Mouse (Mus musculus) left cerebral cortex, postnatal 36 days (tissue): Measurements from ENCODE around the gene Rbms3. TPM values are rescaled to one million over a fixed set of nuclear protein-coding genes. Genes with fewer than 3 reads are reported as not detected.

ENCODE experiments used
- DNase-seq, 2 experiments: peaks; one replicate each; pipeline ENCODE4 v3.0.0; 2021 to 2022; ENCODE audit warnings: low spot score in 2 of 2, mixed read lengths in 1 of 2
- intact Hi-C: fragments of 180-260 bp; cut with DNase I; formaldehyde crosslinking; loops from one replicate; pipeline ENCODE4 v1.15.1; 2025
- total RNA-seq, 2 experiments: library from RNA; stranded (reverse); gene quantifications; 2 replicates each; pipeline ENCODE4 v1.2.3; 2021

The Rbms3 gene
- 10 to 100 TPM; 10.1 to 14.6 TPM for total RNA-seq

- DNase-seq: no peak
- intact Hi-C loops: no loop called here
Observed at GRCm38 (mm10) chr9:117629771-117630170, at the start of gene Rbms3. Rbms3 (minus strand) TSS chr9:117629913.

GRCm38 (mm10) chr9:117673311-117673710 is 43.6 kb upstream of the Rbms3 start:
- DNase-seq: no peak
- intact Hi-C loops: no loop called here

GRCm38 (mm10) chr9:117654626-117655025 is 24.9 kb upstream of the Rbms3 start:
- intact Hi-C loops: no loop called here
- no peak for DNase-seq

GRCm38 (mm10) chr9:117653641-117654040 is 23.9 kb upstream of the Rbms3 start:
- no peak for DNase-seq
- intact Hi-C loops: no loop called here

- intact Hi-C loops: no loop called here
- DNase-seq: no peak
Observed at GRCm38 (mm10) chr9:117646131-117646530, 16.4 kb upstream of the Rbms3 start.

DNA sequence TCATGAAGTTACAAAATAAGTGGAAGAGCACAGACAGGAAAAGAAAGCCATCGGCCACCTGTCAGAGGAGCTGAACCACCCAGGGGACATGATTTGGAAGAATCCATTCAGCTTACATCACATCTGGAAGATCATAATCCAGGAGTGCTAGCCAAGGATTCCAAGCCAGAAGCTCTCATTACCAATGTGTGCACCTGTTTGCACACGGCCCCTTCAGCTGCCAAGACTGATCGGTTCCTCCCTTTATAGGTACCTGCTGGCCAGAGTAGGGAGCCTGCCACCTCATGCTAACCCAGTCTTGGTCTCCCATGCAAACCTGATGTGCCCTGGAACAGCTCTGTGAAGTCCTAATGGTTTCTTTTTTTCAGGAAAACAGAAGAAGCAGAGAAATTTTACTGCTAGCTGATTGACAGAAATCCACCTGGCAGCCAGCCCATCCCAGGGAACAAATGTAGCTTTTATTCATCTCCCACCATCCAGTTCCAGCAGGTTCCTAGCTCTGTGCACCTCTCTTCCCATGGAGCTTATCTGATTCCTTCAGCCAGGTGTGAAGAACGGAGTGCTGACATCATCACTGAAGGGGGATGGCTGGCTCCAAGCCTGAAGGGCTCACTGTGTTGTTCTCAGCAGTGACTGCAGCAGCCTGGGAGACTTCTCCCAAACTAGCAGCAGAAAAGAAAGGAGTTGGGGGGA is 11.5 kb upstream of the Rbms3 start:
- DNase-seq: no peak

GRCm38 (mm10) chr9:117638623-117639185 is 9.0 kb upstream of the Rbms3 start:
- no peak for DNase-seq
- intact Hi-C loops: no loop called here

More for the DNA sequence above, 11.5 kb upstream of the Rbms3 start:
- intact Hi-C loops: no loop called here

DNA sequence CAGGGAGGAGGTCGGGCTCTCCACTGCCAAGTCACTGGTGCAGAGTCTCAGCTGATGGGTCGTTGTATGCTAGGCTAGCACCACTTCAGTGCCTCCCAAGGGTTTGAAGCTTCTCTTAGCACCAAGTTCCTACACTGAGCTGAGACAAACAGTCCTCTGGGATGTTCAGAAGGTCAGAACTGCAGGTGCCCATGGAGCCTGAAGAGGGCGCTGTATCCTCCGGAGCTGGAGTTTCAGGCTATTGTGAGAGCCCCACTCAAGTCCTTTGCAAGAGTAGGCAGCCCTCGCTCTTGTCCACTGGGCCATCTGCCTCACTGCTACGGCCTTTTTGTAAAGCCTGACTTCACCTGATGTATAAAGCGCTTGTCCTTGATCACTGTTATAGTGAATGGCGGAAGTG is 6.8 kb upstream of the Rbms3 start:
- DNase-seq: no peak
- intact Hi-C loops: no loop called here

DNA sequence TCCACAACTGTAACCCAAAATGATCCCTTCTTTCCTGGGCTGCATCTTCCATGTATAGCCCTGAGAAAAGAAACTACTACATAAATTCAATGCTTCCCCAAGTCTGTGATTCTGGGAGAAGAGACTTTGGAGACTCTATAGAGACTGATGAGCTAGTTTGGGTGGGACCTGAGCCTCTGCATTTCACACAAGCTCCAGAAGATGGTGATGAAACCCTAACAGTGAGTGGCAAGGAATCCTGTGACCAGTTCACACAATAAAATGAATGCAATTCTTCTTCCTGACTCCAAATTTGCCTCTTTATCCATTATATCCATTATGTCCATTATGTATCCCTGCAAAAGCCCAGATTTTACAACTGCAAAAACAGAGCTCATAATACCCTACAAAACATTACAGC is 2.5 kb downstream of the Rbms3 start:
- intact Hi-C loops: no loop called here
- no peak for DNase-seq

- DNase-seq: no peak
- intact Hi-C loops: no loop called here
Observed at GRCm38 (mm10) chr9:117600781-117601180, 28.9 kb downstream of the Rbms3 start.

- DNase-seq: no peak
- intact Hi-C loops: no loop called here
Observed at GRCm38 (mm10) chr9:117599341-117599740, 30.4 kb downstream of the Rbms3 start.

GRCm38 (mm10) chr9:117596162-117596561 is 33.6 kb downstream of the Rbms3 start:
- intact Hi-C loops: no loop called here
- no peak for DNase-seq

DNA sequence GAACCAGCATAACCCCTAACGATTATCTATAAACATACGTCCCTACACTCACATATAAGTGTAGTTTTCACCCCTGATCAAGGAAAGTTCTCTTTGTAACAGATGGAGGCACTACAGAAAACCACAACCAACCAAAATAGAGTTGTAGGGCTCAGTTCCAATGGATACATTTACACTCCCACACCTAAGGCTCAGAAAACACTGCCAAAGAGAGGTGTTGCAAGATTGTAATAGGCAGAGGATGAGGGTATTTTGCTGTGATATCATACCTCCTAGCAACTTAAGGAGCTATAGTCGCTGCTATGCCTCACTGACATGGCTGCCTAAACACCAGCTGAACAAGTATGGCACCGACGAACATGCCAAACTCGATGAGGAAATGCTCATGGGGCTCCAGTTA is 44.4 kb downstream of the Rbms3 start:
- intact Hi-C loops: no loop called here
- DNase-seq: no peak

- DNase-seq: no peak
Observed at GRCm38 (mm10) chr9:117583638-117584037, 46.1 kb downstream of the Rbms3 start.

GRCm38 (mm10) chr9:117582591-117582990 is 47.1 kb downstream of the Rbms3 start:
- no peak for DNase-seq
- intact Hi-C loops: no loop called here

More at GRCm38 (mm10) chr9:117583638-117584037, 46.1 kb downstream of the Rbms3 start:
- intact Hi-C loops: no loop called here

DNA sequence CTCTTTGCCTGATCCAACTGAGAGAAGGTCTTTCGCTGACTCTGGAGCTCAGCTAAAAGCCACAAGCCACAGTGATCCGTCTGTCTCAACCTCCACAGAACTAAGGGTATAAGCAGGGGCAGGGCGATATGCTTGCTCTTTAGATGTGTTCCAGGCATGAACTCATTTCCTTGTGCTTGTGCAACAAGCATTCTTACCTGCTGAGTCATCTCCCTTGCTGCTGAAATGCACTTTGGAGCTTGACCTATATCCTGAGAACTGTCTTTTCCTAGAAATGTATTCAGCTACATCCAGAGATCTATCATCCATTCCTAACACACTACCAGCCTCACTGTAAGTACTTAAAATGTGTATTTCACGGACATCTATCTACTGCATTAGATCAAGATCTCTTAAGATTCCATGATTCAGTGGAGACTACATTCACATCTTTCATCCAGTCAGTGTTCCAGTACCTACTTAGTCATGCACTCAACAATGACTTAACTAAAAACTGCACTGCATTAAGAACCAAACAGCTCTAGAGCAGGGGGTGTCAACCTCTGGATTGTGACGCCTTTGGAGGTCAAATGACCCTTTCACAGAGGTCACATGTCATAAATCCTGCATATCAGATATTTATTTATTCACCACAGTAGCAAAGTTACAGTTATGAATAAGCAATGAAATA is 58.4 kb downstream of the Rbms3 start:
- intact Hi-C loops: no loop called here

DNA sequence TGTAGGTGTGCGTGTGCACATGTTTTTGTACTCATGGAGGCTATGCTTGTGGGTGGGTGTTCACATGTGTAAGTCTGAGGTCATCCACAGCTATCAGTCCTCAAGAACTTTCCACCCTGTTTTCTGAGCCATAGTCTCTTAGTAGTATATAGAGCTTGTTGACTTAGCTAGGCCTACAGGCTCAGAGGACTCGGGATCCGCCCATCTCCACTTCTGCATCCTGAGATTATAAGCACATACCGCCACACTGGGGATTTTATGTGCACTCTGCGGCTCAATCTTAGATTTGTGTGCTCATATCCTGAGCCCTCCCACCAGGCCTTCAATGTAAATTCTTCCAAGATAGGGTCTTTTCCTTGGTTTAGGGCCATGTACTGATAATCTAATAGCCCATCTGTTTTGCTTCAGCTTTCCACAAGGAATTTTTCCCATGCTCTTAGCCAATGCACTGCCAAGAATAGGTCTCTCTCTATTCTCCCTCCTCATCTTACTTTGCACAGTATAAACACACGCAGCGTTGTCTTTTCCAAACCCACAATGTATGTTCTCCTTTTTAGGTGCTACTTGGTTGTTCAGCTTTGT is 59.4 kb downstream of the Rbms3 start:
- intact Hi-C loops: no loop called here

More for the DNA sequence above, 58.4 kb downstream of the Rbms3 start:
- no peak for DNase-seq

GRCm38 (mm10) chr9:117566293-117566692 is 63.4 kb downstream of the Rbms3 start:
- intact Hi-C loops: no loop called here
- no peak for DNase-seq

More for the DNA sequence above, 59.4 kb downstream of the Rbms3 start:
- no peak for DNase-seq

DNA sequence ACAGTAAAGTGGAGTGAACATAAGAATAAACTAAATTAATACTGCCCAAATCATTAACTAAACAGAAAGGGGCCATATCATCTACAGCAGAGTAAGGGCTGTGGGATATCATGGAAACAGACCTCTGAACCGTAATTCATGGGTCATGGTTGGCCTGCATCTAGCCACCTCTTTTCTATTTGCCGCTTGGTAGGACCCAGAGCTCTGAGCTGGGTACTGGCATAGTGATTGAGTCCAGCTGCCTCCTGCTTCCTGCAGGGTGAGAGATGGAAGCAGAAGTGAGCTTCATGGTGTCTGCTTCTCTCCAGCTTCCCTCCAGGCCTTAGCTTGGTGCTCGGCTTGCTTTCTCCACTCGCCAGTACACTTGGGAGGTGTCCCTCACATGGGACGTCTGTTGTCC is 71.2 kb downstream of the Rbms3 start:
- intact Hi-C loops: no loop called here
- no peak for DNase-seq

- no peak for DNase-seq
- intact Hi-C loops: no loop called here
Observed at GRCm38 (mm10) chr9:117554356-117554755, 75.4 kb downstream of the Rbms3 start.

- no peak for DNase-seq
- intact Hi-C loops: no loop called here
Observed at GRCm38 (mm10) chr9:117529281-117529680, 100.4 kb downstream of the Rbms3 start.
